Mouse (Mus musculus): ENCODE results near the gene D17H6S53E.

- TF ChIP-seq CTCF (conservative IDR thresholded peaks at IDR 0.05; ENCODE audit: low read length) (no peak), NANOG (IDR thresholded peaks at IDR 0.05; ENCODE audit: borderline replicate concordance, low read length) (no peak), POU5F1 (IDR thresholded peaks at IDR 0.05; ENCODE audit: borderline replicate concordance, low read length) (no peak)
Measured at GRCm38 (mm10) chr17:35164568-35165450, 38.6 kb downstream of the D17H6S53E start, which contains the start of gene Prrc2a.
